Mouse (Mus musculus) brain, embryonic 14.5 days (tissue): ENCODE measurements at regions not wholly inside any gene's neighbourhood (a gene's known extent, or its start where the extent isn't known, plus 50 kb on each side); places are given as distances from the start of the nearest gene placed in this dataset.

Source experiments
- CTCF ChIP-seq: fragments of 200-500 bp; IDR thresholded peaks from 2 replicates; pipeline ENCODE4 v1.5.1; 2012; ENCODE audit warnings: inconsistent platforms, mild to moderate bottlenecking, moderate library complexity, borderline replicate concordance; ENCODE audit not compliant: insufficient read depth, insufficient read length; ENCODE audit errors: extremely low read depth
- POLR2A ChIP-seq: fragments of 200-500 bp; IDR thresholded peaks from 2 replicates; pipeline ENCODE4 v1.6.1; 2012; ENCODE audit warnings: mild to moderate bottlenecking, inconsistent platforms, borderline replicate concordance; ENCODE audit not compliant: poor library complexity, insufficient read depth, insufficient read length, severe bottlenecking; ENCODE audit errors: extremely low read depth

GRCm38 (mm10) chr17:61106302-61106701 is 1774.8 kb downstream of the Efna5 start:
- TF ChIP-seq POLR2A = no peak
- TF ChIP-seq CTCF = no peak
